Mouse (Mus musculus) neural tube, embryonic 15.5 days (tissue): Measurements from ENCODE around the gene Zfpl1. TPM values are rescaled to one million over a fixed set of nuclear protein-coding genes. Genes with fewer than 3 reads are reported as not detected.
"Not testable (repeated sequence)": the region's sequence is repeated elsewhere in the genome, so short reads cannot be mapped to it uniquely, and the experiment has no call there.

ENCODE experiments used
- ATAC-seq: fragments of 200-750 bp; cut with Nextera tagmentation; 2 replicates; pipeline ENCODE4 v1.8.0; 2017; ENCODE audit warnings: mild to moderate bottlenecking, moderate TSS enrichment, moderate library complexity; ENCODE audit not compliant: low FRiP score
- H3K27ac ChIP-seq: fragments of 300-500 bp; sonication (generic); replicated peaks from 2 replicates; pipeline ENCODE4 v1.5.1; 2015; ENCODE audit warnings: mild to moderate bottlenecking, inconsistent platforms
- H3K27me3 ChIP-seq: fragments of 300-500 bp; sonication (generic); replicated peaks from 2 replicates; pipeline ENCODE4 v1.6.1; 2015; ENCODE audit warnings: inconsistent platforms
- H3K36me3 ChIP-seq: fragments of 300-500 bp; sonication (generic); 2 replicates; pipeline ENCODE4 v1.6.1; 2015; ENCODE audit warnings: inconsistent platforms
- H3K4me1 ChIP-seq: fragments of 300-500 bp; sonication (generic); 2 replicates; pipeline ENCODE4 v1.6.1; 2015; ENCODE audit warnings: inconsistent platforms
- H3K4me2 ChIP-seq: fragments of 300-500 bp; sonication (generic); 2 replicates; pipeline ENCODE4 v1.6.1; 2015; ENCODE audit warnings: inconsistent platforms, mild to moderate bottlenecking, moderate library complexity
- H3K4me3 ChIP-seq: fragments of 300-500 bp; sonication (generic); replicated peaks from 2 replicates; pipeline ENCODE4 v1.5.1; 2015; ENCODE audit warnings: mild to moderate bottlenecking, inconsistent platforms
- H3K9ac ChIP-seq: fragments of 300-500 bp; sonication (generic); replicated peaks from 2 replicates; pipeline ENCODE4 v1.6.1; 2015; ENCODE audit warnings: mild to moderate bottlenecking, inconsistent platforms
- H3K9me3 ChIP-seq: fragments of 300-500 bp; sonication (generic); replicated peaks from 2 replicates; pipeline ENCODE4 v1.6.1; 2016; ENCODE audit warnings: inconsistent platforms
- WGBS: fragments of 180-500 bp; shearing (Covaris S2); methylation state at CpG from one replicate; pipeline ENCODE4 v1.1.7; 2015; ENCODE audit warnings: mixed read lengths; 5-methylcytosine and 5-hydroxymethylcytosine counted together
- polyA plus RNA-seq: library from polyadenylated mRNA; unstranded; fragments of >200 nt; fragmentation: Nextera tagmentation; extraction: Ambion mirVana; gene quantifications from 2 replicates; pipeline ENCODE4 v1.2.1, GENCODE M21; 2015

Gene Zfpl1
- 78.3 and 78.4 TPM in 2 replicates for polyA plus RNA-seq

DNA sequence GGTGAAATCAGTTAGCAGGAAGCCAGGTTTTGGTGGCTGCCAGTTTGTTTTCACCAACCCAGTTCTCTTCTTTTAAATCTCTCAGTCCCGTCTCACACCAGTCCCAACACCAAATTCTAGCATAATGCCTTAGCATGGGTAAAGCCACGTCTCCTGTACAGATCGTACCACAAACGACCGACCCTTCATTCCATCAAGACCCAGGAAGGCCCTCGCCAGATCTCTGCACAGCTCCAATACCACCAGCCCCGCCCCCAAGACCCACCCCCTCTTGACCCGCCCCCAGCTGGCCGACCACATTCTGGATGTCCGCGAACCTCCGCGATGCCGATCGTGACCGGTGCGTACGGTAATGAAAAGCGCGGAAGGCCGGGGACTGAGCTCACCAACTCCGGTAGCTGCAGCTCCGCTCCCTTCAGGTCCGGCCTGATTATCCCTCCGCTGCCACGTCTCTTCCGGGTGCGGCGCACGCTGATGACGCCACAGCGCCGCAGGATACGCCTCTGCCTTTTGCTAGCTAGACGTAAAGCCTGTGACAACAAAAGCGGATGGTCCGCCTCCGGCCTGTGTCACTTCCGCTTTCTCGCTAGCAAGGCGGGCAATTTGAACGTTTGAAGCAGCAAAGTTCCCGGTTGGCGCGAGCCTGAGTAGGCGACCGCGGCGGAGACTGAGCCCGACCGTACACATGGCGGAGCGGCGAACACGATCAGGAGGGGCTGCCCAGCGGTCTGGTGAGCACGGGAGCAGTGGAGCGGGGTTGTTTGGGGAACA is at the start of gene Zfpl1, which contains the start of gene Cdca5:
TSS of gene Zfpl1 (minus strand) at position 479 of the 771 bp plus-strand sequence.
TSS of gene Cdca5 (plus strand) at position 506 of the 771 bp plus-strand sequence.
- under 1% methylated on average over 58 of the region's 58 CpGs for WGBS
- peaks cover 34% of the 10 kb centered on the region for H3K36me3 ChIP-seq
- H3K4me2 ChIP-seq, result peak within 1 kb of the TSS; percentile 94
- H3K4me1 ChIP-seq, result peaks cover 30% of the 10 kb centered on the region
- peak; percentile 91 for ATAC-seq
- no peaks in the 10 kb centered on the region for H3K9me3 ChIP-seq
- H3K27ac ChIP-seq, result peak within 1 kb of the TSS; percentile 71
- H3K9ac ChIP-seq, result peak within 1 kb of the TSS; percentile 65
- H3K4me3 ChIP-seq, result peak within 1 kb of the TSS; percentile 67
- no peaks in the 10 kb centered on the region for H3K27me3 ChIP-seq

GRCm38 (mm10) chr19:6133197-6133596 is 48.4 kb upstream of the Zfpl1 start:
- 54% methylated on average over 1 of the region's 1 CpGs for WGBS
- not testable (repeated sequence) for H3K27ac ChIP-seq, ATAC-seq, H3K9me3 ChIP-seq, H3K4me1 ChIP-seq, H3K4me2 ChIP-seq, H3K4me3 ChIP-seq, H3K27me3 ChIP-seq
- Histone ChIP-seq H3K36me3 (peaks cover 35% of the 10 kb centered on the region), H3K9ac (0 out of 2 replicates have a peak overlapping the region, but pooled peaks have one; percentile 10)

DNA sequence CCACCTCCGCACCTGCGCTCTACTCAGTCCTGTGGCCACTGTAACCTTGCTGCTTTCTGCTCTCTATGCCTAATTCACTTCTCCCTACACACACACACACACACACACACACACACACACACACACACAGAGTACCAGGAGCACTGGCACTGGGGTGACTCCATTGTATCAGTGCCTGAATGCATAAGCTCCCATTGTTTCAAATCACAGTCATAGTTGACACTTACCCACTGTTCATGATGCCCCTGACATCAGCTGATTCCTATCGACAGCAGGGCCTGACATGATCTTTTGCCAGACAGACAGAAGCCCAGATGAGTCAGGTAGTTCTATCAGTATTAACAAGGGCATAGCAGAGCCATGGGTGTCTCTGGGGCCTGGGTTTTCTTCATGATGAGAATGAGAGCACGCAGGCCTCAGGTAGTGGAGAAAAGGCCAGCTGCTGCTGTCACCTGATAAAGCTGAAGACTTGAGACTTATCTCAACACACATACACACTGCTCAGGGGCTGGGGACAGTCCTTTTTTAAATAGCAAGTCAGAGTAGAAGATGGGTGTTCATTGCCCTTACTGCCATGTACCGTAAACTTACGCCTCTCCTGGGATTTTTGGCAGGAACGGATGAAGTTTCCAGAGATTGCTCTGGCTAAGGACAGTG is 47.5 kb upstream of the Zfpl1 start:
- WGBS, result 74% methylated on average over 7 of the region's 7 CpGs
- H3K9me3 ChIP-seq, result no peaks in the 10 kb centered on the region
- peaks cover 29% of the 10 kb centered on the region for H3K36me3 ChIP-seq
- peak overlapping the region; percentile 9; the same call in 1 of the 2 replicates for H3K27ac ChIP-seq
- H3K9ac ChIP-seq, result 0 out of 2 replicates have a peak overlapping the region, but pooled peaks have one; percentile 10
- ATAC-seq, result no peak
- no peak overlapping the region for H3K4me3 ChIP-seq
- H3K27me3 ChIP-seq, result no peaks in the 10 kb centered on the region
- no peak overlapping the region for H3K4me2 ChIP-seq
- H3K4me1 ChIP-seq, result peaks cover 4% of the 10 kb centered on the region

DNA sequence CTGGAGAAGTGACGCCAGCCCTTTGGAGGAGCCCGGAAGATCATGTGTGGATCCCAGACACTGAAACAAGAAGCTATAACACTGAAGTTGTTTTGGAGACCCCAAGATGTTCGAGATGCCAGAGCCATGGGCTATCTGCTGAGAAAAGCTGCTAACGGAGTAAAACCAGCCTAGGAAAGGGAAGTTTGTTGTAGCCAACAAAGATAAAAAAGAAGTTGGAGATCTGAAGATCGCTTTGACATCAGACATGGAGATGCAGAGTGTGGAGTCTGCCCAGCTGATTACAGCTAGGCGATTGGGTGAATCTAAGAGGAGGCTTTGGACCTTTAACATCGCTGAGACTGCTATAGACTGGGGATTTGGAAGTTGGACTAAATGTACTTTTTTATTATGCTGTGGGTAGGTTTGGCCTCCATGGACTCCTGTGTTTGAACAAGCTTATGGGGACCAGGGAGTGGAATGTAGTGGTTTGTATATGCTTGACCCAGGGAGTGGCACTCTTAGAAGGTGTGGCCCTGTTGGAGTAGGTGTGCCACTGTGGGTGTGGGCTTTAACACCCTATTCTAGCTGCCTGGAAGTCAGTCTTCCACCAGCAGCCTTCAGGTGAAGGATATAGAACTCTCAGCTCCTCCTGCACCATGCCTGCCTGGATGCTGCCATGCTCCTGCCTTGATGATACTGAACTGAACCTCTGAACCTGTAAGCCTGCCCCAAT is 45.8 kb upstream of the Zfpl1 start:
- peaks cover 16% of the 10 kb centered on the region for H3K36me3 ChIP-seq
- ATAC-seq, H3K9ac ChIP-seq, H3K4me1 ChIP-seq, H3K27ac ChIP-seq, H3K27me3 ChIP-seq, H3K9me3 ChIP-seq, H3K4me2 ChIP-seq, H3K4me3 ChIP-seq: not testable (repeated sequence)
- WGBS, result 86% methylated on average over 7 of the region's 7 CpGs

- peak; percentile 96 for ATAC-seq
- Histone ChIP-seq H3K36me3 (0 out of 2 replicates have a peak, but pooled peaks cover 5% of the 10 kb centered on the region), H3K9ac (peak within 1 kb of the TSS; percentile 74), H3K4me3 (peak within 1 kb of the TSS; percentile 57), H3K27ac (peak within 1 kb of the TSS; percentile 94), H3K9me3 (no peaks in the 10 kb centered on the region), H3K4me1 (peaks cover 13% of the 10 kb centered on the region), H3K27me3 (no peaks in the 10 kb centered on the region), H3K4me2 (peak within 1 kb of the TSS; percentile 57)
- under 1% methylated on average over 32 of the region's 32 CpGs for WGBS
Measured at GRCm38 (mm10) chr19:6127760-6128341, 43.1 kb upstream of the Zfpl1 start, which contains the start of gene Snx15. Snx15 (minus strand) TSS chr19:6128304.

DNA sequence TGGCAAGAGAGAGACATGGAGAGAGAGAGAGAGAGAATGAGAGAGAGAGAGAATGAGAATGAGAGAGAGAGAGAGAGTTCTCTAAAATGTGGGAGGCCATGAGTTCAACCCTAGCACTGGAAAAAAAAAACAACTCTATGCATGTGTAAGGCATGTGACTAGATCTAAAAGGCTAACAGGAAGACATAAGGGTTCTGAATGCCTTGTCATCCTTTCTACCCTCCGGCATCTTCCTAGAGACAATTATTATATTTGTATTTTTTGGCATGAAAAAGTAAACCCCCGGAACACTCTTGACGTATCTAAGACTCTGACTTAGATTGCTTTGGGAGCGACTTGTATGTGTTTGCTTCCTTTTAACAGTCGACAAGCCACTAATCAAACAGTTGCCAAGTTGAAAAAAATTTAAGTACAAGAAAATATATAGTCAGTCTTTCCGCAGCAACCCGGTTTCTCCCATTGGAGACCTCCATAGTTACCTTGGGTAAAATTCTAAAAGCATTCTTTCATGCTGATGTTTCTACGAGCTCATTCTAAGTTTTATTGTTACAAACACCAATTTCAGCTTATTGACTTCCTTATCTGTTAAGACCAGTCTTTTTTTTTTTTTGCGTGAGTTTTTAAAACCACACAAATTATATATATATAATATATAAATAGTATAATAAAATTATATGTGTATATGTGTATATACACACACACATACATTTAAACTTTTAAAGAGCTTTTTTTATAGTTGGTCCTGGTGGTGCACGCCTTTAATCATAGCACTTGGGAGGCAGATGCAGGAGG is 42.2 kb upstream of the Zfpl1 start:
- Histone ChIP-seq H3K9ac (no peak overlapping the region), H3K4me3 (peak overlapping the region; percentile 57), H3K27ac (peak overlapping the region; percentile 94; the same call in 1 of the 2 replicates), H3K27me3 (no peaks in the 10 kb centered on the region), H3K9me3 (no peaks in the 10 kb centered on the region), H3K36me3 (0 out of 2 replicates have a peak, but pooled peaks cover 5% of the 10 kb centered on the region), H3K4me1 (peaks cover 13% of the 10 kb centered on the region), H3K4me2 (peak overlapping the region; percentile 57)
- 73% methylated on average over 10 of the region's 10 CpGs for WGBS
- no peak for ATAC-seq

GRCm38 (mm10) chr19:6126289-6126688 is 41.5 kb upstream of the Zfpl1 start:
- Histone ChIP-seq H3K4me2 (no peak overlapping the region), H3K27ac (no peak overlapping the region), H3K36me3 (0 out of 2 replicates have a peak, but pooled peaks cover 5% of the 10 kb centered on the region), H3K9ac (no peak overlapping the region), H3K4me3 (no peak overlapping the region), H3K9me3 (no peaks in the 10 kb centered on the region), H3K27me3 (no peaks in the 10 kb centered on the region), H3K4me1 (peaks cover 13% of the 10 kb centered on the region)
- no peak for ATAC-seq
- WGBS, result 18% methylated on average over 4 of the region's 4 CpGs

GRCm38 (mm10) chr19:6124898-6125297 is 40.1 kb upstream of the Zfpl1 start:
- no peak for ATAC-seq
- Histone ChIP-seq H3K9ac (no peak overlapping the region), H3K36me3 (peaks cover 10% of the 10 kb centered on the region), H3K27me3 (no peaks in the 10 kb centered on the region), H3K4me1 (peaks cover 14% of the 10 kb centered on the region), H3K27ac (no peak overlapping the region), H3K4me2 (no peak overlapping the region), H3K9me3 (no peaks in the 10 kb centered on the region), H3K4me3 (no peak overlapping the region)
- 73% methylated on average over 2 of the region's 2 CpGs for WGBS

DNA sequence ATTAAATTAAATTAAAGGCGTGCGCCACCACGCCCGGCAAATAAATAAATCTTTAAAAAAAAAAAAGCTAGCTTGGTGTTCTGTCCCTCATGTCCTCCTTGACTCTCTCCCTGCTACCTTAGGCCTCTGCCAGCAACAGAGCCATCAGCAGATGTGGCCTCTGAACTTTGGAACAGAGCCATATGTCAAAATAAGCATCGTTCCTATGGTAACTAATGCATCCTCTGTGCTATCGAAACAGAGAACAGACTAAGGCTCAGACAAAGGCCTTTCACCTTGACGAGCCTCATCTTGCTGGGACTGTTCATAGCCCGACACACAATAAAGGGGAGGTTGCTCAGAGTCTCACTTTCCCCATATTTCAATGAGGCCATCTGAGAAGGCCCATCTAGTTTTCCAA is 38.6 kb upstream of the Zfpl1 start:
- Histone ChIP-seq H3K4me1 (peaks cover 23% of the 10 kb centered on the region), H3K4me2 (no peak overlapping the region), H3K4me3 (no peak overlapping the region), H3K9me3 (no peaks in the 10 kb centered on the region), H3K36me3 (peaks cover 10% of the 10 kb centered on the region), H3K27ac (no peak overlapping the region), H3K9ac (no peak overlapping the region), H3K27me3 (no peaks in the 10 kb centered on the region)
- no peak for ATAC-seq
- WGBS, result 62% methylated on average over 8 of the region's 8 CpGs

DNA sequence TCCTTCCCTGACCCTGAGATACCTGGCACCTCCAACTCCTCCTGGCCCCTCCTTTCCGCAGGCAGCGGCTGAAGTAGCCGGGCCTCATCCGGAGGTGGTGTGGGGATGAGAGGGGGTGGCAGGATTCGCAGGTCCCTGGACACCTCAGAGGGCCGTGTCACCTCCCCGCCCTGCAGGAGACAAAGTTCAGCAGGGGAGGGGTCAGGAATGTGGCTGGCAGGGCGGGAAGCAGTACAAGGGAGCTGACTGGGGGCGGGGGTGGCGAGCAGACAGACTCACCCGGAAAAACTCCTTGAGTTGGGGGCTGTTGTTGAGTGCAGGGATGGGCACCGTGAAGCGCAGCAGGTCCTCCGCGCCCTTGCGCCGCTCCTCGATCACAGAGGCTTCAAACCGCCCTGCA is 37.0 kb upstream of the Zfpl1 start:
- Histone ChIP-seq H3K4me3 (no peak overlapping the region), H3K27ac (no peak overlapping the region), H3K4me2 (no peak overlapping the region), H3K9ac (no peak overlapping the region), H3K4me1 (peaks cover 31% of the 10 kb centered on the region), H3K9me3 (no peaks in the 10 kb centered on the region), H3K36me3 (peaks cover 10% of the 10 kb centered on the region), H3K27me3 (no peaks in the 10 kb centered on the region)
- 41% methylated on average over 19 of the region's 19 CpGs for WGBS
- no peak for ATAC-seq
